Mouse (Mus musculus) liver, embryonic 14.5 days (tissue): ENCODE measurements around the gene Slamf1.

ENCODE experiments used
- CTCF ChIP-seq: IDR thresholded peaks from 2 replicates; pipeline ENCODE4 v1.5.1; 2016; ENCODE audit warnings: antibody characterized with exemption, low read depth, control low read depth
- EP300 ChIP-seq: IDR thresholded peaks from 2 replicates; pipeline ENCODE4 v1.6.1; 2016; ENCODE audit warnings: antibody characterized with exemption, low read depth

DNA sequence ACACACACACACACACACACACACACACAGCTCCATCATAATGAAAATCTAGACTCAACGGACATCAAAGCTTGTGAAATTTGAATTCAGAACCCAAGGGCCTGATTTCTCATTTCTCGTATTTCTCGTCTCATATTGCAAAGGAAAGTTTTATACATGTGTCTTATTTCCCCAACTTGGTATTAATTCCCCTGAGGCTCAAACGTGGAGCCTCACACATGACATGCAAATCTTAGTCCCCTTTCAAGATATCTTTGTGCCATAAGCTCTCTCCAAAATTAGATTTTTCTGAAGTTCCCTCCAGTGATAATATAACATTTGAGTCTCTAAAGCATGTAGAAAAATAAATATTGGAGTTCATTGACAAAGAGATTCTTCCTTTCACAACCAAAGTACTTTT lies 81.8 kb downstream of the Slamf1 start:
- TF ChIP-seq CTCF (no peak), EP300 (no peak)
